Mouse (Mus musculus) ovary, postnatal 14 days (tissue): ENCODE measurements at regions not wholly inside any gene's neighbourhood (a gene's known extent, or its start where the extent isn't known, plus 50 kb on each side); places are given as distances from the start of the nearest gene placed in this dataset.
A peak's percentile ranks its signal among the peaks of the same experiment; 100 is the strongest.
"Not testable (repeated sequence)": the region's sequence is repeated elsewhere in the genome, so short reads cannot be mapped to it uniquely, and the experiment has no call there.

Experiments
- DNase-seq: peaks from one replicate; pipeline ENCODE4 v3.0.0; 2022; ENCODE audit warnings: low spot score

- no peak for DNase-seq
Measured at GRCm38 (mm10) chr1:81637357-81637756, 560.6 kb downstream of the Nyap2 start.

- DNase-seq: no peak
Measured at GRCm38 (mm10) chr1:81652990-81653717, 576.4 kb downstream of the Nyap2 start.

GRCm38 (mm10) chr1:81661245-81661644, 571.7 kb upstream of the Gm9747 start:
- no peak for DNase-seq

DNA sequence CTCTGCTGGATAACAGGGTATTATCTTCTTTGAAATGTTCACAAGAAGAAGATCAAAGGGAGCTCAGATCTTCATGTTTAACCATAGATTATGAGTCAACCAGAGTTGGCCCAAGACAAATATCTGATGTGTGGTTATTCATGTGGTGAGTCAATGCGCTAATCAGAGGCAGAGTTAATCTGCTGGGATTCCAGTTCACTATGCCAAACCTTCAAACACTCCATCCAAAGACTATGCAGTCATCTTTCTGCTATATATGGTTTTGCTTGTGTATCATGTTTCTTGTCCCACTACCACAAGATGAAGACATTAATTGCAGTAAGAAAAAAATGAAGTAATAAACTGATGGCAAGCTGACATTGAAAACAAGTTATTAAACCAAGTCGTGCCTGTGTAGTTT, 561.8 kb upstream of the Gm9747 start:
- no peak for DNase-seq

GRCm38 (mm10) chr1:81671725-81672124, 561.2 kb upstream of the Gm9747 start:
- no peak for DNase-seq

GRCm38 (mm10) chr1:81675576-81676342, 557.2 kb upstream of the Gm9747 start:
- DNase-seq: no peak

DNA sequence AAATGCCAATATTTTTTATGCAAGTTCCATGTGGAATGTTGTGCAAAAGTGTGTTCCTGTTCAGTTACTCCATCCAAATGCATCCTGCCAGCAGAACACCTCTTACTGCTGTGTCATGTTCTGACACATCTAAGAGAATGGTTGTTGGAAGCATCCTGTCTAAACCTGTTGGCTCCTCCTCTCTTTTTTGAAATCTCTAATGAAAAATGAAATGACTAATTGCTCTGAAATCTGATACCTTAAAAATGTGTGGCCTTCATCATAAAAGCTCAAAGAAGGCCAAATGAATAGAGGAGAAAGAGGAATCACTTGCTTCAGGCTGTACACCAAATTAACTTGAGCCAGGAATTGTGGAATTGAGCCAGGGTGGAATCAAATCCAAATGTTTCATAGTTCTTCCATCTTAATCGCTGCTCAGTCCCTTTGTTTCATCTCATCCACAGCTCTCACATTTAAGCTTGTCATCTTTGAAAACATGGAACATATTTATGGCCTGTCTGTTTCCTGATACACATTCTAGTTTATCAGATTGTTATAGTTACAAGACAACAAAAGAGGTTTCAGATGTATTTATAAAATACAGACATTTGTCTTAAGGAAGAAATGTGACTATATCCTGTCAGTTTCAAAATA, 555.0 kb upstream of the Gm9747 start:
- DNase-seq: peak; percentile 2

DNA sequence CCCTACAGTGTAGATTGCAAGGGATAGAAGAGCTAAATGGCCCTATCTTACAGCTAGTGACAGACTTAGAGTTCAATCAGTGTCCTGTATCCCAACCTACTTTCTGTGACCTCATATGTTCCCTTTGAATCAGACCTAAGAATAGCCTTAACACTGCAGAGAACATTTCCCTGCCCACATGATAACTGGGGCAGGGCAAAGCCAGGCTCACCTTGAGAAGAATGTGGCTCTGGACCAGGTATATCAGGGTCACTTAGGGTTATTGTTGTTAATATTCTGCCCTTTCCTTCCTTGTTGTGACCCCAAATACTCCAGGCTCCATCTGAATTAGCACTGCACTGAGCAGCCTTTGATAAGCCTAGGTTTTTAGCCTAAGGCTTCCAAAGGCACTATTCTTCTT, 536.8 kb upstream of the Gm9747 start:
- no peak for DNase-seq

DNA sequence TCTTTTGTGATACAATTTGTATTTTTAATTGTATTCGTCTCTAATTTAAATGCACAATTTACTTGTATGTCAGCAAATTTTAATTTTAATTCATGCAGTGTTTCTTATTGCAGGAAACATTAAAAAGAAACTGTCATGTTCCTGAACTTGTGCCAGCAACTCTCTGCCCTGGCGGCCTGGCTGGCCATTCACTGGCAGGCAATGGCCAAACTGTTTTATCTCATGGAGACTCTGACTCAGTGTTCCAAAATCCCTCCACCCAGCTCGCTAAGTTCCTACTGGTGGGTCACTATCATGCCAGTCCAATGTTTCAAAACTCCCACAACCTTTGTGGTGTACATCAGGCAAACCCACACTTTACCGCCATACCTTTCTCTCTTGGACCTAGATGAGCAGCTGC, 523.7 kb upstream of the Gm9747 start:
- no peak for DNase-seq

DNA sequence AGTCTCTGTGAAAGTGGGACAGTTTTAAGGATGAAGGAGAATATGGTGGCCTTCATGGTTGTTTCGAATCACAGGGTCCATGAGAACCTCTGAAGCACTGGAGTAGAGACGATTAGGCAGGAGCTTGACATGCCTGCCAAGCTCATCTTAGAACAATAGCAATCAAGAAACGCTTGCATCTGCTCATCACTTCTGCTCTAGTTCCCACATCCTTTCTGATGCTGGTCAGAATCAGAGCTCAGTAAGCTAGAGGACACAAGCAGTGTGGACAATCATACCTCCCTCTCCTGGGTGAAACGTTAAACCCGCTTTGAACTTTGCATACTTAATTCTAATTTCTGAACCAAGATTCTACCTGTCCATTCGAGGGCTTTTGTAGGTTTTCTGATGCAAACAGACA, 515.8 kb upstream of the Gm9747 start:
- DNase-seq: no peak

DNA sequence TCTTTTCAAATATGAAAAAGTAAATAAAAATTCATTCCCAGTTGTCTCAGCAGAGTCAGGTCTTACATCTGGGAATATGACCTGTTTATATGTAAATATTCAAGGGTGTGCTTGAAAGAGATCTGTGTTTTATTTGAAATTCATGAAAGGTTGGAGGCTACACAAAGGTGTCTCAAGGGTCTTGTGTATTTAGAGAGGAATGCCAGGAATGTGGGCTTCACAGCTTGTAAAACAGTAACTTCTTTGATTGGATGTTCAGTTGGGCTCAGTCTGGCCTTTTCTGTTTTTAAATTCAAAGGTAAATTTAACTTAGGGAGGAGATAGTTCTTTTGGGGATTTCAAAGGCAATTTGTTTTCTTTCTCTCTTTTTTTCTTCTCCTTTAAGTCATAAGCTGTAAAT, 514.7 kb upstream of the Gm9747 start:
- DNase-seq: no peak

DNA sequence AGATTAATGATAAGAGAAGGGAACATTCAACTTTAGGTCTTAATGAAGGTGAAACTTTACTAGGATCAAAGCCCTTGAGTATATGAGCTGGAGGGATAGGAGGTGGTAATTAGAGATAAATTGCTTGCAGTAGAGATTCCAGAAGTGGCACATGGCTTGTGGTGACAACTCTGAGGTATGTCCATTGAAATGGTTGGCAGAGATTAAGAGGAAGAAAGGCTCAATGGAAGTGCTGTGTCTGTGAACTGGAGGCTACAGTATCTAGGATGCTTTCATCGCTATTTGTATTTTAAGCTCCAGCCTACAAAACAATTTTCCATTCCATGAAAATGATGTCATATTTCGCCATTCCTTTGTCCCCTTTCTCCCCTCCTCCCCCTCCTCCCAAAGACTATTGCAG, 508.1 kb upstream of the Gm9747 start:
- DNase-seq: no peak

DNA sequence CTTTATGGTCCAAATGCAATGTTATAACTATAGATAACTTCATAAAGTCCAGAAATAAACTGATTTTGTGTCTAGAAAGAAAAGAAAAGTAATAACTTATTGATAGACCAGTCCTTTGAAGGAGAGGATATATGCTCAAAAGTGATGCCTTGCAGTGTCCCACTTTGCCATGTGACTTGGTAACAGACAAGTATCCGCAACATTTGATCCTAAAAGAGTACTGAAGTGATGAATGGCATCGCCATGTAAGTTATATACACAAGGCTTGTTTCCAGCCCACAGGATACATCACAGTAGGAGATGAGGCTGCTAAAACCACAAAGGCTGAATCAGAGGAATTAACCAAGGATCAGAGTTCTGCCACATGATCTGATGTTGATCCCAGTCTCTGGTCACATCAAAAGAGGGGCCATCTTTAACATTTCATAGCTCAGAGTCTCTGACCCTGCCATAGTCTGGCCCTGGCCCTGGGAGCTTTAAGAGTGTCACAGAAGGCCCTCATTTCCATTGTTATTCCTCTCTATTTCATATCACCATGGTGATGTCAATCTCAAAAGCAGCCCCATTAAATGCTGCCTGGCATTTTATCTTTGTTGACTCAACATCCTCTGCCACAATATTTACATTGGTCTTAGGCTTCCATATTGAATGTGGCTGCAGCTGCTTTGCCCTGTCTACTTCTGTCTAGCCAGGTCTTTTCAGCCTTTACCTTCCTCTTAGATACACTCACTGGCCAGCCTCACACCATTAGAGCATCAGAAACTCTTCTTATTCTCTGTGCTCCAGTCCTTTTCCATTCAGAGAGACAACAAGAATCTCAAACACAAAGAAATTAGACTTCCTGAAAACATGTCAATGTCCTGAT, 506.4 kb upstream of the Gm9747 start:
- DNase-seq: no peak

DNA sequence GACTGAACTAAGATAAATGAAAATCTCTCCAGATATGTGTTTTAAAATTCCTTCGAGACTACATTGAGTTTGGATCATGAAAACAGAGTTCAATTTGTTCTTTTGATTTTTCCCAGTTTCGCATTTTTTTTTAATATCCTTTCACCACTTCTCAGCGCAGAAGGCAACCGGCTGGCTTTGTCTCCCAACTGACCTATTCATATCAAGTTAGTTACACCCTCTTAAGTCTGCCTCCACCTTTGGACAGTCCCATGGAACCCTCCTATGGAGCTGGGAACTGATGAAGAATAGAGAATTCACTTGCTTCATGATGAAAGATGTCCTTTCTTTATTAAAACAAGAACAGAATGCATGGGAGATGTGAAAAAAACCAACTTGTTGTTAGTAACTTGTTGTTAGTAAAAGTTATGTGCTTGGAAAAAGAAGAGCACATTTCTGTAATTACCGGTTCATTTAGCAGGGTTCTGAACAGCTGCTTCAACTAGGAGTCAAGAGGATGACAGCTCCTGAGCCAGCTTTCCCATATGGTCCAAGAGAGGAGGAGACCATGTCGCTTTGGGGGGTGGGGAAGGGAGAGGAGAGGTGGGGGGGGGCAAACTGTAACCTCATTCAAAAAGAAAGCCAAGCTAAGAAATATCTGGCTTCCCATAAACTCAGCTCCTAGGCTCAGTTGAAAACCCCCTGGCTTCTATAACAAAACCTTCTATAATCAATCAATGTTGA, 495.6 kb upstream of the Gm9747 start:
- DNase-seq: no peak

GRCm38 (mm10) chr1:81738384-81738783, 494.5 kb upstream of the Gm9747 start:
- no peak for DNase-seq

GRCm38 (mm10) chr1:81739392-81739791, 493.5 kb upstream of the Gm9747 start:
- DNase-seq: no peak

- DNase-seq: no peak
Measured at GRCm38 (mm10) chr1:81739981-81740380, 492.9 kb upstream of the Gm9747 start.

DNA sequence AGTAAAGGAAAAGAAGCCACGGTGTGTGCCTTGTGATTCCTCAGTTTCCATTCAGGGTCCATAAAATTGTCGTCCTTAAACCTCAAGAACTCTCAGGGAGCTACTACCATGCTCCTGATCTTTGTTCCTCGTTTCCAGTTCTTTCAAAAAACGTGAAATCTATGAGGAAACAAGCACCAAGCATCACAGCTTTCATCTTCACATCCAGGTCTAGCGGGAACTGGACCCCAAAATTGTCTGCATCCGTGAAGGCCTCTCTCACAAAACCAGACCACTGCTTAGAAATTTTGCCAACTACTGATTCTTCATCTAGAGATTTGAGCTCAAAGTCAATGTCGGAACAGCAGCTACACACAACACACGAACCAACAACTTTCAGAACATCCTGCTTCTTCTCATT, 491.0 kb upstream of the Gm9747 start:
- DNase-seq: not testable (repeated sequence)

DNA sequence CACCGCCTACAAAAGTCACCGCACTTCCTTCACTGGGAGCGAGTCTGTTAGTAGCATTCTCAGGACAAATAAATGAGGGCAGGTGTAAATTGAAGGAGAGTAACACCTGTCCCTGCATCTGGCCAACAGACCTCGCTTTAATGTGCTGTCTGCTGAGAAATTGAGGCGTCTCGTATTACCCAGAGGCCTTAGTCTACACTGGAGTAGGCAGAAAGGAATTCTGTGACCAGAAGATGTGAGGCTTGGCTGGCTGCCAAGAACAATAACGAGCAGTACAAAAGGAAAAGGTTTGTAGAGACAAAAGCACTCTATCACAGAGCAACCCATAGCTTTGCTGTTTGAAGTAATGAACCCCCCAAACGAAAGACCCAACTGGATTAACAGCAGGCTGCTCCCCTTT, 488.4 kb upstream of the Gm9747 start:
- peak; percentile 7 for DNase-seq

DNA sequence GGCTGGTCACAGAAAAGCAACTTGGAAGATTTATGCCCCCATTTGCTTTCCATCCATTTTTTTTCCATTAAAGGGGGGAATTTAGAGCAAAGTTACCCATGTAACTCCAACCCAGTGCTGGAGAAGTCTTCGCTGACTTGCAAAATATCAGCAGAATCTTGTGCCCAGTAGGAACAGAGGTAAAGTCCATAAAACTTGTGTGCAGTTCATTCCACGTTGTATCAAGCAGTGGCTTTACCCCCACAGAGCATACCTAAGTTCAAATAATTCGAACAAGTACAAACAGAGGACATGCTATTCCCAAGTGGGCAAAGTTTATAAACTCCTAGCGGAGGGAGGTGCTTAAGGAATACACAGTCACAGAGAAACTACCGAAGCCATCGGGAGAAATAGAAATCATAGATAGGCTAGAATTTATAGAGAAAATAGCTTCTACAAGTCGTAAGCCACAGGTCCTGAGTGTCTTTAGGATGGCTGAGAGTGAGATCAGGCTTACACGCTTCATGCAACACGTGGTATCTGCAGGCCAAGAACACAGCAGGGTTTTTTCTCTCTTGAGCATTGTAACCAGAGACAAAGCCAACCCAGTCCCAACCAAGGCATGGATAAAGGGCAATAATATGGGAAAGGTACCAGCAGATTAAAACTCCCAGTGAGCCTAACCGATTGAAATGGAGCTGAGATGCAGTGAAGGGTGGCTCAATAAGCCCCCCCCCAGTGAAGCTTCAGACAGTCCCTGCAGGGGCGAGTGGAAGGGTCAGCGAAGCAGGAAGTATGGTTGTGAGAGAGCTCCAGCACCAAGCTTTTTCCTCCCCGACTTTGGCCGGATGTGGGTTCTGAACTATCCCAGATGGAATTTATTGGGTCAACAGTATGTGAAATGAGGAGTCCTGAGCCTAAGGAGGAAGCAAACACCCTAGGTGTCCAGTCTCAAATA, 487.6 kb upstream of the Gm9747 start:
- DNase-seq: no peak
